Mouse (Mus musculus): ENCODE measurements at regions not wholly inside any gene's neighbourhood (a gene's known extent, or its start where the extent isn't known, plus 50 kb on each side); places are given as distances from the start of the nearest gene placed in this dataset.
A peak's percentile ranks its signal among the peaks of the same experiment; 100 is the strongest.

DNA sequence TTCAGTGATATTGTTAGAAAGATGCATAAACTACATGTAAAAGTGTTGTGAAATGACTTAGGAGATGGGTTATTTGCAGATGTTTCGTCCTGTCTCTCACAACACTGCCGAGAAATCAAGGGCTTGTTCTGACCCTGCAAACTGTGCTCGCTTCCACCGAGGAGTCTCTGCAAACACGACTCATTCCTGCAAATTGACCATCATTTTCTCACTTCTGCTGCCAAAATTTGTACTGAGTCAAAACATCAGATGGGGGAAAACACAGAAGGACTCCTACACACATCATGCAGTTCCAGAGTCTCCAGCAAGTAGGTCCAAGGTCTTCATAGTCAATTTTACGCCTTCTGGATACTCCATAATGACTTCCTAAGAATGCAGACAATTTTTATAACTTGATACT, 109.9 kb upstream of the Qrfpr start:
- H3K27ac ChIP-seq (replicated peaks) = no peak overlapping the region
- H3K9ac ChIP-seq = no peak overlapping the region
- no peaks in the 10 kb centered on the region for H3K36me3 ChIP-seq
- H3K27me3 ChIP-seq = no peaks in the 10 kb centered on the region
- no peak overlapping the region for H3K4me2 ChIP-seq
- no peaks in the 10 kb centered on the region for H3K9me3 ChIP-seq
- ATAC-seq (ENCODE audit: low FRiP score, low read depth) = no peak
- no peaks in the 10 kb centered on the region for H3K4me1 ChIP-seq (replicated peaks)
- 92% methylated on average over 6 of the region's 6 CpGs for whole genome bisulfite sequencing
- H3K4me3 ChIP-seq = no peak overlapping the region

DNA sequence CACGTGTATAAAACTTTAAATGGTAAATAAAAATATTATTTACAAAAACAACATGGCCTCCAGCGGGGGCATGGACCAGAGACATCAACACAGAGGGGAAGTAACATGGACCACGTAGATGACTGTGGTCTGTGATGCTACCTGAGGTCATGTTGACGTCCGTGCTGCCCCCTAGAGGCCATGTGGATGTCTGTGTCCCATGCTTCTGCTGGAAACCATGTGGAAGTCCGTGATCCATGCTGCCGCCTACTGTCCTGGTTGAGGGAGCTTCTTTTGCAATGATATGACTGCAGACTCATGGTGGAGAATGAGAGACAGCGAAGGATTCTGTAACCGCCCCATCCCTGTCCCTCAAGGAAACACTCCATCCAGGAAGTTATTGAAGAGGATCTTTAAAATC, 108.5 kb upstream of the Qrfpr start:
- ATAC-seq (ENCODE audit: low FRiP score, low read depth) = no peak

DNA sequence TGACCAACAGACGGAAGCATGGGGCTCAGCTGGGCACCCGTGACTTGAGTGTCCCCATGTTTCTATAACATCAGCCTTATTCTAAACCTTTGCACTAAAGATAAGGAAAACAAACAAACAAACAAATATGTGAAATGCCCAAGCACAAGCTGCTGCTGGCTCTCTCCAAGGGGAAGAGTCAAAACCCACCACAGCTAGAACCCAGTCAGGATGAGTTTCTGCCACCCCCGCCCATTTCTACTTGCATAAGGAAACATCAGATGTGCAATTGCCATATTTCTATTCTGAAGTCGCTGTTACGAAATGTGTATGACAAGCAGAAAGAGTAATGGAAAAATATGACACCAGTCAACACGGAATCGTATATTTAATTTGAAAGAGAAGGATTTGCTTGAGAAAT, 107.5 kb upstream of the Qrfpr start:
- H3K4me2 ChIP-seq = no peak overlapping the region
- H3K27ac ChIP-seq (replicated peaks) = no peak overlapping the region
- ATAC-seq (ENCODE audit: low FRiP score, low read depth) = no peak
- H3K36me3 ChIP-seq = no peaks in the 10 kb centered on the region
- H3K27me3 ChIP-seq = no peaks in the 10 kb centered on the region
- no peaks in the 10 kb centered on the region for H3K4me1 ChIP-seq (replicated peaks)
- H3K4me3 ChIP-seq = no peak overlapping the region
- no peaks in the 10 kb centered on the region for H3K9me3 ChIP-seq
- no peak overlapping the region for H3K9ac ChIP-seq
- WGBS = 87% methylated on average over 7 of the region's 7 CpGs

More for the DNA sequence above, 108.5 kb upstream of the Qrfpr start:
- H3K9ac ChIP-seq = no peak overlapping the region
- no peak overlapping the region for H3K4me3 ChIP-seq
- H3K4me1 ChIP-seq (replicated peaks) = no peaks in the 10 kb centered on the region
- no peaks in the 10 kb centered on the region for H3K36me3 ChIP-seq
- H3K9me3 ChIP-seq = no peaks in the 10 kb centered on the region
- H3K27me3 ChIP-seq = no peaks in the 10 kb centered on the region
- 20% methylated on average over 9 of the region's 9 CpGs for WGBS
- H3K27ac ChIP-seq (replicated peaks) = no peak overlapping the region
- no peak overlapping the region for H3K4me2 ChIP-seq

DNA sequence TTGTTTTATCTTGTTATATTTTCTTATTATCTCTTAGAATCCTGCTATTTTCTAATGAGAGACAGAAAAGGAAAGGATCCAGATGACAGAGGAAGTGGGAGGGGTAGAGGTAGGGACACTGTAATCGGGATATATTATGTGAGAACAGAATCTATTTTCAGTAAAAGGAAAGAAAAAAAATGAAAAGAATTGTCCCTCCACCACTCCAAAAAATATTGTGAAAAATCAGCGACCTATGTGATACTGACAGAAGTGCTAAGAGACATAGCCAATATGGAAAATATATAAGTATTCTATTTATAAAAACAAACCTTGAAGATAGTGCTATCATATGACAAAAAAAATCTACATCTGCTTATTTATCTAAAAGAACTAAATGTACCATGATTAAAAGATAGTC, 106.8 kb upstream of the Qrfpr start:
- Histone ChIP-seq H3K4me2 (no peak overlapping the region), H3K9ac (no peak overlapping the region), H3K9me3 (no peaks in the 10 kb centered on the region), H3K36me3 (no peaks in the 10 kb centered on the region), H3K4me3 (no peak overlapping the region), H3K27me3 (no peaks in the 10 kb centered on the region), H3K4me1 (replicated peaks) (no peaks in the 10 kb centered on the region), H3K27ac (replicated peaks) (no peak overlapping the region)
- WGBS = 93% methylated on average over 2 of the region's 2 CpGs
- no peak for ATAC-seq (ENCODE audit: low FRiP score, low read depth)

DNA sequence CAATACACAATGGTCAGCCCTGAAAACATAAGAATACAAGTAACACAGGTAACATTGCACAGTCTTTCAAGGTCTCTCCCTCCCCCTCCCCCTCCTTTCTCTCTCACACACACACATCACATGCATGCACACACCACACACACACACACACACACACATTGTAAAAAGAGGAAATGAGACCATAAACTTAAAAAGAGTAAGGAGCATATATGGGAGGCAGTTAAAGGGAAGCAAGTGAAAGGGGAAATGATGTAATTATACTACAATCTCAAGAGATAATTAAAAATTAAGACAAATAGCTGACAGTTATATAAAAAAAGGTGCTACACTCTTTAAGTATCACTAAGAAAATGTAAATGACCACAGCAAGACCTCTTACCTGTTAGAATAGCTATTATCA, 96.5 kb upstream of the Qrfpr start:
- no peaks in the 10 kb centered on the region for H3K4me1 ChIP-seq (replicated peaks)
- H3K27me3 ChIP-seq = no peaks in the 10 kb centered on the region
- H3K27ac ChIP-seq (replicated peaks) = no peak overlapping the region
- no peak overlapping the region for H3K9ac ChIP-seq
- H3K36me3 ChIP-seq = no peaks in the 10 kb centered on the region
- ATAC-seq (ENCODE audit: low FRiP score, low read depth) = no peak
- H3K9me3 ChIP-seq = no peaks in the 10 kb centered on the region
- no peak overlapping the region for H3K4me2 ChIP-seq
- no peak overlapping the region for H3K4me3 ChIP-seq

DNA sequence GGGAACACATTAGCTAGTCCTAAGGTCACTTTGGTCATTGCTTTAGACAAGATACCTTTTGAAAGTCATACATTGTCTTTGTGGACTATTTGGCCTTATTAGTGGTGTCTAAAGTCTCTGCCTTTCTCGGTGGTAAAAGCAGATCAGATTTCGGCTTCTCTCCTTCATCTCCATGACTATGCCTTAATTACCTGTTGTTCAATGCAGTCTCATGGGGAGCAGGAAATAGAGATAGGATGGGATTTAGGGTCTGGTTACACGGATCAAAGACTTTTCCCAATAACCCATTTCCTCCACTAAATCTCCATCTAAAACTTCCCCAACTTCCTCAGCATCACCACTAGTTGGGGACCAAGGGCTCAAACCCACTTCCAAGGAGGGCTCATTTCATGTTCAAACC, 89.2 kb upstream of the Qrfpr start:
- WGBS = 16% methylated on average over 3 of the region's 3 CpGs
- H3K4me1 ChIP-seq (replicated peaks) = peaks cover 5% of the 10 kb centered on the region; the same call in 1 of the 2 replicates
- no peak overlapping the region for H3K27ac ChIP-seq (replicated peaks)
- no peak overlapping the region for H3K9ac ChIP-seq
- no peaks in the 10 kb centered on the region for H3K27me3 ChIP-seq
- H3K4me3 ChIP-seq = no peak overlapping the region
- no peaks in the 10 kb centered on the region for H3K36me3 ChIP-seq
- H3K4me2 ChIP-seq = no peak overlapping the region
- no peaks in the 10 kb centered on the region for H3K9me3 ChIP-seq
- ATAC-seq (ENCODE audit: low FRiP score, low read depth) = no peak

DNA sequence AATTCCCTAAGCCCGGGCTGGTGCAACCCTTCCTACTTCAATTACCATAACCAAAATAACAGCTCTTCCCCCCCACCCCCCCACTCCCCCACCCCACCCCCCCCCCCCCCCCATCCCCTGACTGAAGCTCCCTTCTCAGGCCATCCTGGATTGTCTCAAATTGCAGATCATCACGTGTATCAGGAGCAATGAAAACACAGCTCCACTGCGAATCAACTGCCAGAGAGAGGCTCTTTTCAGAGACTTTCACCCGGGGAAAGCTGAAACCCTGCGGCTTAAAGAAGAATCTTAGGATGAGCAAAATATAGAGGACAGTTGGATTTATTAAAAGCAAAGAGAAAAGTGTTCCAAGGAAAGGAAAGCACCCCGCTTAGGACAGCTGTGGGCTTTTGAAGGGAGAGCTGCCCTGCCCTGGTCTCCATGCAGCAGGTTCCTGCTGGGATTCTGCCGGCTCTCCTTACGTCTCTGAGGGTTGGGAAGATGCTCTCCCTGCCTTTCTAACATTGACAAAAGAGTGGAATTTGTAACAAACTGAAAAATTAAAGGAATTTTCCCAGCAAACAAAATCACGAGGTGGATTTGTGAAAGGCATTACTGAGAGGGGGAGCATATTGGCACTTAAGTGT, 88.6 kb upstream of the Qrfpr start:
- H3K27me3 ChIP-seq = no peaks in the 10 kb centered on the region
- 2% methylated on average over 9 of the region's 9 CpGs for WGBS
- H3K9me3 ChIP-seq = no peaks in the 10 kb centered on the region
- no peak overlapping the region for H3K4me3 ChIP-seq
- no peaks in the 10 kb centered on the region for H3K36me3 ChIP-seq
- peak overlapping the region; percentile 45 for H3K4me2 ChIP-seq
- no peak overlapping the region for H3K9ac ChIP-seq
- no peak for ATAC-seq (ENCODE audit: low FRiP score, low read depth)
- no peak overlapping the region for H3K27ac ChIP-seq (replicated peaks)
- peaks cover 5% of the 10 kb centered on the region; the same call in 1 of the 2 replicates for H3K4me1 ChIP-seq (replicated peaks)

DNA sequence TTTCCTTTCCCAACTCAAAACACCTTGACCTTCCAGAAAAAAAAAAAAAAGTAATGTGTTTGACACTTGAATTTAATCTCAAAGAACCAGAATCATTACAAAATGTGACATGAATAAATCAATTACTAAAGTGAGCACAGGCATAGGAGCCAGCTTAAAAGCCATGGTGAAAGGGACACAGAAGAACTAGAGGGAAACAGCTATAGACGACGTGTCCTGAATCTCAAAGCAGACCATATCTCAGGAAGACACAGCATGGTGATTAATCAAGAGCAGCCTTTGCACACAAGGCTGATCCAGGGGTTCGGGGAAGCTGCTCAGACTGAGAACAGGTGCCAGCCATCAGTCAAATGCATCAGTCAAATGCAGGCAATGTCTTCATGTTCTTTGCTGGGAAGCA, 74.7 kb upstream of the Qrfpr start:
- H3K9ac ChIP-seq = no peak overlapping the region
- WGBS = 54% methylated on average over 3 of the region's 3 CpGs
- no peaks in the 10 kb centered on the region for H3K4me1 ChIP-seq (replicated peaks)
- no peaks in the 10 kb centered on the region for H3K36me3 ChIP-seq
- H3K4me2 ChIP-seq = no peak overlapping the region
- ATAC-seq (ENCODE audit: low FRiP score, low read depth) = peak; percentile 45; the same call in 1 of the 2 replicates
- no peaks in the 10 kb centered on the region for H3K9me3 ChIP-seq
- no peaks in the 10 kb centered on the region for H3K27me3 ChIP-seq
- H3K27ac ChIP-seq (replicated peaks) = no peak overlapping the region
- no peak overlapping the region for H3K4me3 ChIP-seq

DNA sequence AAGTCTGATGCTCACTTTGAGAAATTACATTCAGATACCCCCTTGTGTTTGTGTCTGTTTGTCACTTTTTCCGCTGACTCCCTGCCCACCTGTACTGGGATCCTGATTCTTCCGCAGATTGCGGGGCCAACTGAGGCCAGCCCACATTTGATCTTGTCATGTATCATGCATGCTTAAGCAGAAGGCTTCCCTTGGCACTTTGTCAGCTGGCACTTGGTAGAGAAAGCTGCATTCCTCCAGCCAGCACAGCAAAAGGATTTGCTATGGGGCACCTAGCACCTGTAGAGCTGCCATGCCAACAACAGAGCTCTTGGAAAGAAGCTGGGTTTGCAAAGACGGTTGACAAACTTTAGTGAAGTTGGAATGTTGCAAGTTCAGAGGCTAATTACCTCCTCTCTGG, 69.9 kb upstream of the Qrfpr start:
- no peak overlapping the region for H3K4me3 ChIP-seq
- H3K27me3 ChIP-seq = no peaks in the 10 kb centered on the region
- no peak overlapping the region for H3K4me2 ChIP-seq
- no peaks in the 10 kb centered on the region for H3K9me3 ChIP-seq
- no peak overlapping the region for H3K9ac ChIP-seq
- ATAC-seq (ENCODE audit: low FRiP score, low read depth) = no peak
- H3K36me3 ChIP-seq = no peaks in the 10 kb centered on the region
- H3K27ac ChIP-seq (replicated peaks) = no peak overlapping the region
- 86% methylated on average over 4 of the region's 4 CpGs for WGBS
- H3K4me1 ChIP-seq (replicated peaks) = no peaks in the 10 kb centered on the region

DNA sequence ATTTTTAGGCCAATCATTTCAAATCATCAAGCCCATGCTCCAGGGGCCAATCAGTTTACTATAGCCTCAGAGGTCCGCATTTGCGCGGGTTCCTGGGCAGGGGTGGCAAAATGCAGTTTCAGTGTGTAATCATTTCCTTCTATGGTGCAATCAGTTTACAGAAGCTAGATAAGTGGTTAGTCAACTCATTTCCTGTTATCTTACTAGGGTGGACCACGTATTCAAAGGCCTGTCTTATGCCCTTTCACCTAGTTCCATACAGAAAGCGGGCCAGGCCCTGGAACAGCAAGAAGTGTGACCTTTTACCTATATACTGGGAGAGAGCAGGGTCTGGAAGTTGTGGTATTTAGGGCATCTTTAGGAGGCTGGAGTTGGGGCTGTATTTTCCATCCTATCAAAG, 62.0 kb upstream of the Qrfpr start:
- no peak overlapping the region for H3K9ac ChIP-seq
- 84% methylated on average over 5 of the region's 5 CpGs for WGBS

DNA sequence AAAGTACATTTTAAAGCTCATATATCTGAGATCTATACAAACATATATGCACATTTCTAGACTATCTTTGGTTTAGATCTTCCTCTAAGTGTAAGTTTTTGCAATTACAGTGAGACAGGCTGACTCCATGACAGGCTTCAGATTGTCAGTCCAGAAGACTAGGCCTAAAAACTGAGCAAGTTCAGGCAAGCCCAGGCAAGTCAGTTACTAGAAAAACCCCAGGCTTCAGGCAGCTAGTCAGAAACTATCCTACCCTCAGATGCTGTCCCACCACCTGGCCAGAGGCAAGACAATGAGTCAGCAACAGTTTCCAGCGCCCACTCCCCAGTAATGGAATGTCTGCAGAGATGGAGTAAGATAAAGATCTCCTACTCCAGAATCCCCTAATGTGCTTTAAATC, 53.4 kb upstream of the Qrfpr start:
- Histone ChIP-seq H3K27me3 (no peaks in the 10 kb centered on the region), H3K27ac (replicated peaks) (no peak overlapping the region), H3K4me3 (no peak overlapping the region), H3K36me3 (no peaks in the 10 kb centered on the region), H3K4me2 (no peak overlapping the region), H3K4me1 (replicated peaks) (no peaks in the 10 kb centered on the region), H3K9me3 (no peaks in the 10 kb centered on the region), H3K9ac (no peak overlapping the region)
- 86% methylated on average over 1 of the region's 1 CpGs for WGBS
- ATAC-seq (ENCODE audit: low FRiP score, low read depth) = no peak

More for the DNA sequence above, 62.0 kb upstream of the Qrfpr start:
- Histone ChIP-seq H3K4me2 (no peak overlapping the region), H3K4me1 (replicated peaks) (no peaks in the 10 kb centered on the region), H3K27ac (replicated peaks) (no peak overlapping the region), H3K27me3 (no peaks in the 10 kb centered on the region), H3K36me3 (no peaks in the 10 kb centered on the region), H3K4me3 (no peak overlapping the region), H3K9me3 (no peaks in the 10 kb centered on the region)
- no peak for ATAC-seq (ENCODE audit: low FRiP score, low read depth)
